Mouse (Mus musculus): ENCODE results near the gene Rnf38.

The Rnf38 gene

DNA sequence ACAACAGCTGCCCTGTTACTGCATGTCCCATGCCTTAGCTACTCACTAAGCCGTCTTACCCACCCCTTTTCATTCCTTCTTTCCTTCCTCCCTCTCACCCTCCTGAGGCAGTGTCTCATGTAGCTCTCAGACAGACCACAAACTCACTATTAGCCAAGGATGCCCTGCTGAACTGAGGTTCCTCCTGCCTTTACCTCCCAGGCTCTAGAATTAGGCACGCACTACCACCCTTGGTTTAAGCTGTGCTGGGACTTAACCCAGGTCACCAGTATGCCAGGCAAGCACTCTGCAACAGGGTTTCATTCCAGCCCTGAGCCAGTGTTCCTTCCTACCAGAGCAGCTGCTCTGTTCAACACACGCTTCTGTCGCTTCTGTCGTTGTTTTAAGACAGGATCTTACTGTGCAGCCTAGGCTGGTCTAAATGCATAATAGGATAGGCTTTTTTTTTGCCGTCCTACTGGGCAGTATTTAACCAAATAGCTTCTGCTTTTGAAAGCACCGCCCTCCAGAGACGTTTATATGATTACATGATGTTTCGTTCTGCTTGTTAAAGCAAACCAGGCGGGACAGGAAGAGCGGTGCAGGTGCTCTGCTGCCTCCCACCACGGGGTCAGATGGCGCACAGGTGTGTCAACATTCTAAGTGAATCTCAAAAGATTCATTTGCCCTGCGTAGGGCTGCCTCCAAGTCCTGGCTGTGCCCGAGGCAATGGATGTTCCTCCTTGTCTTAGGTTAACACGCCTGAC lies 120.0 kb downstream of the Rnf38 start:
- peak; percentile 85 for DNase-seq

DNA sequence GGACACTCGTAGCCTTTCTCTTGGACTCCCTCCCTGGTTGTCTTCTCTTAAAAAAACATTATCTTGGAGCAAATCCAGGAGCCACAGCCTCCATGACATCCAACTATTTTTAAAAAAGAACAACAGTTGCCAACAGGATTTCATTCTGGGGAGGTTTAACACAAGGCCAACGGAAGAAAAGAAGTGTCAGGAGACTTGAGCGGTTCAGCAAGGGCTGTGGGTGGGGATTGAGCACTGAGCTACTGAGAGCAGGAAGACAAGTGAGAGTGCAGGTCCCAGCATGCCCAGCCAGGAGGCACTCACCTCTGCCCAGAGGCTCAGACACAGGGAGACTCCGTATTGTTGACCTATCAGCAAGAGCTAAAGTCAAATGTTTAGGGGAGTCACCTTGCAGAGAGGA lies 120.8 kb downstream of the Rnf38 start:
- no peak for DNase-seq

DNA sequence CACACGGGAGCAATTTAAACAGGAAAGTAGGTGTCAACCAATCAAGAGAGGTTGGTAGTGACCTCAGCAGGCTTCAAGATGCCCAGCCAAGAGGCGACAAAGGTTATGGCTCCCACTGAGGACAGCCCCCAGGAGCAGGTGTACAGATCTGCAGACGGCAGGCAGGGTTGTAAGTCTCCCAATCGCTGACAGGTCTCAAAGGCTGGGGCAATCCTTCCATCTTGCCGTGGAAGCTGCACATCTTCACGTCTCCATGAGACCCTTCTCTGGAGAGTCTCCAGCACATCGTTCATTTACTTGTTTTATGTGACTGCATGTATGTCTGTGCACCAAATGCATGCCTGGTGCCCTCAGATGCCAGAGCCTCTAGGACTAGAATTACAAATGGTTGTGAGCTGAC lies 122.8 kb downstream of the Rnf38 start:
- DNase-seq, result peak; percentile 85

DNA sequence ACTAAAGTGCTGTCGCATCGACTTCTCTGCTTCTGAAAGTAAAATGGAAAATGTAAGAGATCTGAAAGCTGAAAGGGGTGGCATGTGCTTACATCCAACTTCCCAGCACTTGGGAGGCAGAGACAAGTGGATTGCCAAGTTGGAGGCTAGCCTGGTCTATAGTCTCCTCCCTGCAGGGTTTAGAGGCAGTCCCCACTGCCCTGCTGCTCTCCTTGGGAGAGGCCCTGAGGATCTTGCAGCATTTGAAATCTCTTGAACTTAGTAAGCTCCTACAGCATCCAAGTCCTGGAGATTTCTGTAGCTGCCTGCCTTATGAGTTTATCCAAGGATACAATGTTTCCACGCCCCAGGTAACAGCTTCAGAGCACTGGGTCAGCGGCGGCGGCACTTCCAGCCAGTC lies 125.3 kb downstream of the Rnf38 start:
- peak; percentile 57 for DNase-seq

DNA sequence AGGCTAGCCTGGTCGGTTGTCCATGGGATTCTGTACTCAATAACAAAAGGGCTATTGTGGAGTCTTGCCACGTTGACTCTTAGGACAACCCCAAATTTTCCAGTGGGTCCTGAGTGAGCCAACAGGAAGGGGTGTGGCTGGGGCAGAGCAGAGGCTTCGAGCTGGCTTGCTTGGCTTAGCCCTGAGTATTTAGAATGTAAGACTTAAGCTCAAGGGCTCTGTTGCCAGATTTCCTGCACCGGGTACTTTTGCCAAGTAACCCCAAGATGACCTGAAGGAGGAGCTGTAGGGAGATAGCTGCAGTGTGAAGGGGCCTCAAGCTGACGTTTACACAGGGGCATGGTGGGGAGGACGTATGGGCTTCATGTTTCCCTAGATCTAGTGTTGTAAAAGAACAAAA lies 126.2 kb downstream of the Rnf38 start:
- peak; percentile 95 for DNase-seq

DNA sequence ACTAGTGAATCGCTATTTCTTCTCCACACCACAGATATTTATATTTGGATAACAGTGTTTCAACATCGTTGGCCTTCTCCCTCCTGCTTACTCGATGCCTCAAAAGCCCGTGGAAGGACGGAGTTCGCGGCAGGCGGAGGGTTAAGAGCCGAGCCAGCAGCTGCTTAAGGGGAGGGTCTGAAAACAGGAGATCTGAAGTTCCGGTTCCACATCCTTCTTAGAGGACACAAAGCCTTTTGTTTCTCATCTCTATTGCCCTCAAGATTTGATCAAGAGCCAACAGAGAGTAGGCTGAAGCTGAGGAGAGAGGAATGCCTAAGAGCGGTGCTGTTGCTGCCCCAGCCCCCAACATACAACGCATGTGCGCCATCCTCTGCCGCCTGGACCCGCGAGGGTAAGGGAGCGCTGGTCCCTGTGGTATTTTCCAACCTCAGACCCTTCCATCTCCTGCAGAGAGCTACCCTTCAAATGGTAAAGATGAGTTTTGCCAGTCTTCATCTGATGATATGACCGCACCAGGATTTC lies 127.2 kb downstream of the Rnf38 start:
- DNase-seq, result peak; percentile 88

DNA sequence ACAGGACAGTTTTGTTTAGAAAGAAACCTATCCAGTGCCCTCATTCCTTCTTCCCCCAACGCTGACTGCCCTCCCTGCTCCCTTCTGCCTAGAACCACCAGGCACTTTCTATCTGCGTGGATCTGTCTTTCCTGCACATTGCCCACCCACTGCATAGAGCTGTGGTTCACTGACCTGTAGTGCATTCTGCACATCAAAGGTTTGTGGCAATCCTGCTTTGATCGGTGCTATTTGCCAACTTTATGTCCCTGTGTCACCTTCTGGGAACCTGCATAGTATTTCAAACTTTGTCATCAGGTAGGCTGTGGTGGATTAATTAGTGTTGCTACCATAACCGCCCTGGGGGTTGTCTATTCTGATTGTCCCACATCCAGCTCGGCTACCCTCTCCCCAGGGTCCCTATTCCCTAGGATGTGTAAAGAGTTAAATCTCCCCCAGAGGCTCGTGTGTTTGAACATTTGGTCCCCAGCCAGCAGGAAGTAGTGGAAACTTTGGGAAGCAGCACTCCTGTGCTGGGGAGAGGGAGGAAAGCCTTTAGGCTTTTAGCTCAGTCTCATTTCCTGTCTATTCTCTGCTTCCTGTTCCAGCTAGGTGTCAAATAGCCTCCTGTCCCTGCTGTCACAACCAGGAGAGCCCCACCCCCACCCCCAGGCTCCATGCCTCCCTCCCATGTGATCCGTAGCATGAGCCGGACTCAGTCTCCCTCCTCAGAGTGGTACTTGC lies 129.2 kb downstream of the Rnf38 start:
- DNase-seq, result peak; percentile 89

DNA sequence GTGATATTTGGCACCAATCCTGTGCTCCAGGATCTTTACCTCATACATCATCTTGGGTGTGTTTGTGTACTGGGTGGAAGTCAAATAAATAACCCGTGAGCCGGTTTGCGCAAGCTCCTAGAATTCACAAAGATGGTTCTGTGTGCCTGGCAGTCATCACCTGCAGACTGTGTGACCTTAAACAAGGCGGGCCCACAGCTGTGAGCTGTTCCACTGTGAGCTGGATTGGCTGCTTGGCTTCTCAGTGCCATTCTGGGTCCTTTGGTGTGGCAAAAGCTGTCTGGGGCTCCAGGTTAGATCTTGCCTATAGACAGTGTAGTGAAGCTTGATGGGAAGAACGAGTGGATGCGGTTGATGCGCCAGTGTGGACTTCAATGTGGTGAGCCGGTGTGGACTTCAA lies 130.0 kb downstream of the Rnf38 start:
- peak; percentile 88 for DNase-seq

DNA sequence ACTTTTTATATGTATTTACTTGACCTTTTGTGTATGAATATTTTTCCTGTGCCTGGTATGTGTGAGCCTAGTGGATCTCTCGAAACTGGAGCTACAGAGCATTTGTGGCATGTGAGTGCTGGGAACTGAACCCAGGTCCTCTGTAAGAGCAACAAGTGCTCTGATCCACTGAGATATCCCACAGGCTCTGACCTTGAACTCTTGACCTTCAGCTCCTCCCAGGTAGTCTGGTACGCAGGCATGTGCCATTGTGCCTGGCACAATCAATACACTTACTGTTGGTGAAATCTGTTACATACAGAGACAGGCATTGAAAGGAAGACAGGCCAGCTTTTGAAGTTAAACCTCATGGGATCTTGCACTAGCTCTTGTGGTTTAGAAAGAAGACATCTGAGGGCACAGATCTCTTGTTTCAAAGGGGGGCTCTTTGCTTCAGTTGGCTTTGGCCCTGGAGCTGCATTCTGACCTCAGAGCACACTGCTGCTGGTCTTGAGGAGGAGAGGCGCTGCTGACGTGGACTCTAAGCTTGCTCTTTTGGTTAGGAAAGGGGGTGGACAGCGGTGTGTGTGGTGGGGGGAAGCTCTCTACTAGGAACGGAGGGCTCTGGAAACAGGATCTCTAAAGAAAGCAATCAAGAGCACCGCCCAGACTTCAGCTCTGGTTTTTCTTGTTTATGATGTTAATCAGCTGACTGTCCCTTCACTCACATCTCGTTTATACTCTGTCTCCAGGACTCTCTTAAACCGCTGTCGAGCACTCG lies 135.8 kb downstream of the Rnf38 start:
- DNase-seq, result peak; percentile 19

DNA sequence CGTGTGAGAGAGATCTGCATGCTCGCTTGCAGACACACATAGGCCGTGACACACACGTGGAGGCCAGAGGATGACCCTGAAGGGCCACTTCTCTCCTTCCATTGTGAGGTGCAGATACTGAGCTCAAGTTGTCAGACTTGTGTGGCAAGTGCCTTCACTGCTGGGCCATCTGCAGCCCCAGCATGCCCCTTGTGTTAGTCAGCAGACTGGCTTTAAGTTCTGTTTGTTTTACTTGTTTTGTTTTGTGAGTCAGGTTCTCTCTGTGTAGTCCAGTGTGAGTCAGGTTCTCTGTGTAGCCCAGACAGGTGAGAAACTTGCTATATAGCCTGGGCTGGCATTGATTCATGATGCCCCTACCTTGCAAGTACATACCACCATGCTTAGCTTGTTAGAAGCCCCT lies 139.1 kb downstream of the Rnf38 start:
- no peak for DNase-seq

DNA sequence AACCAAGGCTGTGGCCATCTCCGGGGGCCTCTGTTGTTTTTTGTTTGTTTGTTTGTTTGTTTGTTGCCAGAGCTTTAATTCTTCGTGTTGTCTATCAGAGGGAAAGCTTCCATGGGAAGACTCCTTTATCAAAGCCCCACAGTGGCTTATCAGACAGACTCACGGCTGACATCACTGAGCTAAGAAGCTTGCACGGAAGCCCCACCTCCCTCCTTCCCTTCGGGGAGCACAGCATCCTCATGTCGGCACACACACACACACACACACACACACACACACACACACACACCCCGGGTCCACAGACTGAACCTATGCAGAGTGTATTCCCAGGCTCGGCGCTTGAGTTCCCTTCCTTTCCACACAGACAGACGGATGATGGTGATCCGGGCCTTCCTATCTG lies 141.2 kb downstream of the Rnf38 start:
- peak; percentile 85 for DNase-seq

DNA sequence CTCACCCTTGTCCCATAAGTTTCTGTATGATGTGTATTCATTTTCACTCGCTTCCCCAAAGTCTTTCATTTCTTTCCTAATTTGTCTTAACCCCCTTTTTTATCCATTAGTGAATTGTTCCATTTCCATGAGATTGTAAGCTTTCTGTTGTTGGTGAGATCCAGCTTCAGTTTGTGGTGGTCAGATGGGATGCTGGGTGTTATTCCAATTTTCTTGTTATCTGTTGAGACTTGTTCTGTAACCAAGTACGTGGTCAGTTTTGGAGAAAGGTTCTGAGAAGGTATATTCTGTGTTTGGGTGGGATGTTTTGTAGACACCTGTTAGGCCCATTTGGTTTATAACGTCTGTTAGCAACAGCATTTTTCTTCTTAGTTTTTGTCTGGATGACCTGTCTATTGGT lies 148.0 kb downstream of the Rnf38 start:
- DNase-seq, result peak; percentile 53

DNA sequence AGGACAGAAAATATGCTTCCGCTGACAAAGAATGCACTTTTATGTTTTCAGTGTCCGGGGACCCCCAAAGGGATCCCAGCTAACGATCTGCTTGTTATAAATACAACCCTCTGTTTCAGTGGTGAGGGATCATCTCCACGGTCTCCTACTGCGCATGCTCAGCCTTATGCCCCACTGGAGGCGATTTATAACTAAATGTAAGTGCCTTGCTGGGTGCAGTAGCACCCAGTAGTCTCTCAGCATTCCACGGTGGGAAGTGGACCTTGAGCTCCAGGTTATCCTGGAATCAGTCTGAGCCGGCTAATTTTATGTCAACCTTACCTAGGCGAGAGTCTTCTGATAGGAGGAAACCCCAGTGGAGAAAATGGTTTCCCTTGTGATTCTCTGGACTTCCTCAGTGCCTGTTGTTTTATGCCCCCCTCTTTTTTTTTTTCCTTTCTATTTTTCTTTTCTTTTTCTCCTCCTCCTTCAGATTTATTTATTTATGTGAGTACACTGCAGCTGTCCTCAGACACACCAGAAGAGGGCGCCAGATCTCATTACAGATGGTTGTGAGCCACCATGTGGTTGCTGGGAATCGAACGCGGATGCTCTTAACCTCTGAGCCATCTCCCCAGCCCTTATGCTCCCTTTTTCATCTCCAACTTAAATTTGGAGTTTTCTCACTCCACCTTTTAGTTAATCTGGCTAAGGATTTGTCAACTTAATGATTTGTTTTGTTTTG lies 148.8 kb downstream of the Rnf38 start:
- DNase-seq, result peak; percentile 67

DNA sequence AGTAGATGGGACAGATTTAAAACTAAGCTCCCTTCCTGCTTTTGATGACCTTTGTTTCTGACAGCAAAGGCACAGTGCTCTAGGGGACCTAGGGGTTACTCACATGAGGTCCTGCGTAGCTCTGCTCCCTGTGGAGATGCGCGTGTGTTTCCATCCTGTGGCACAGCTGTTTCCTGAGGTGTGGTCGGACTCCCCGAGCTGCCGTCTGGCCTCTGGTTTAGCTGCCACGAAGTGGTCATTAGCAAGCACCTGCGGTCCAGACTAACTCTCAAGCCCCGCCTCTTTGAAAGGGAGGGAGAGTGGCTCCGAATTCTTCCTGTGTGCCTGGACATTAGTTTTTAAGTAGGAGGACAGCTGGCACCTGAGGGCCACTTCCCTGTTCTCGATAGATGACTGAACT lies 149.6 kb downstream of the Rnf38 start, which contains the start of gene Gne:
TSS of gene Gne (minus strand) at position 233 of the 400 bp plus-strand sequence.
- DNase-seq, result peak; percentile 94

DNA sequence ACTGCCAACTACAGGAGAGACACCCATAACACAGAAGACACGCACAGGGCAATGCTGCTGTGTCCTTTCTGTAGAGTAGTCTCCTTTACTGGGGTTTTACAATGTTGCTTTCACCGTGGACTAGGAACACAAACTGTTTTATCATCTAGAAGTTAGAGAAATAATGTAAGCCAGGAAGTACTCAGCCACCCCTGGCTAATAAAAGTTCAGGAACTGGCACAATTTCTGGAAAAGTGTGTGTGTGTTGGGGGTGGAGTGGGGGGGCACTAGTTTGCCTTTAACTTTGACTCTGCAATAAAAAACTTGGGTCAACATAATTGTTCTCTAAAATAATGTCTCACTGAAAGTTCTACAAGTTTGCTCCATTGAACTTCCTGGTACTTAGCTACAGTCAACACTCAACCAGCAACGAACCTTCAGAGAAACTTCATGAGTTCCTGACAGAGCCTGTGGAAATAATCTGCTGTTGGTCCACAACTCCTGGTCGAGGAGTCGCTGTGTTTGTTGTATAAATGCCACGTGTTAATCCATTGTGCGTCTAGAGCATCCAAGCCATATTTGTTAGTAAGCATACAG lies 155.1 kb downstream of the Rnf38 start:
- peak; percentile 59 for DNase-seq

Measured in heart, adult 11 months (tissue).